8 mouse cellular contexts compared by ENCODE assay signal in the genomic region with DNA sequence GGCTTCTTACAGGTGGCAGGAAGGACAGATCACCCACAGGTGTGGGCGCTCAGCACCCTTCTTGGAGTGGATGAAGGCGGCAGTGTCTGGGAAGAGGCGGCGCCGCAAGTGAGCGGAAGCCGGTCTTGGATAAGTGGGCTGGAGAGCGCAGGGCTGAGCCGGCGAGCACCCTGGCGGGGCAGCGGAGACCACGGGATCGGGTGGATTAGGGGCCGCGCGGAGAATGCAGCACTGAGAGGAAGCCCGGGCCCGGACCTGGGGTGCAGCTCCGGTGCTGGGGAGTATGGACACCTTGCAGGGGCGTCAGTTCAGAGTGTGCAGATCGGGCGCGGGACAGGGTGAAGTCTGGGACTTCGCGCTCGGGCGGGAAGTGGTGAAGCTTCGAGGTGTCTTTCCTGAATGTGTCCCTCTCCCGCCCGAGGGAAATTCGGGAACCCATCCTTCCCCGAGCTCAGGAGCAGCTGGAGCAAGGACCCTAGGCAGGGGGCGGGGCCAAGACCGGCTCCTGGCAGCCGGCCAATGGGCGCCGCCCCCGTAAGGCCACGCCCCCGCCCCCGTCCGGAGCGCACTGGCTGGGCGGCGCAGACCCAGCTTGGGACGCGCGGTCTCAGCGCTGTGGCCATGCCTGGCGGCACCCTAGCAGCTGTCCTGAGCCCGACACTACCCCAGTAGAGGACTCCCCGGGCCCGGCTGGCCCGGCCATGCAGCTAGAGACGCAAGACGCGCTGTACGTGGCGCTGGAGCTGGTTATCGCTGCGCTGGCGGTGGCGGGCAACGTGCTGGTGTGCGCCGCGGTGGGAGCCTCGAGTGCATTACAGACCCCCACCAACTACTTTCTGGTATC. TPM values are rescaled to one million over a fixed set of nuclear protein-coding genes. Genes with fewer than 3 reads are reported as not detected.
A peak's percentile ranks its signal among the peaks of the same experiment; 100 is the strongest.
DNase-seq lines count a peak whose midpoint lies in the region; ATAC-seq and TF ChIP-seq lines count a peak whose summit lies in the region.

A gene (plus strand): TSS at position 584 of the 844 bp plus-strand sequence.

- peak within 1 kb of the TSS; percentile 72 for H3K4me3 ChIP-seq in layer of hippocampus, adult 2 months
- H3K4me3 ChIP-seq in embryonic facial prominence, embryonic 10.5 days, result peak within 1 kb of the TSS; percentile 79
- H3K4me3 ChIP-seq in liver, embryonic 16.5 days (ENCODE audit: low read depth, low read length), result peak within 1 kb of the TSS; percentile 61

- peak; percentile 79 for ATAC-seq in liver, embryonic 16.5 days (ENCODE audit: low read depth)

- TF ChIP-seq CTCF in layer of hippocampus, adult 2 months (conservative IDR thresholded peaks at IDR 0.05), result no peak

- no peak within 1 kb of the TSS for H3K9ac ChIP-seq in liver, embryonic 16.5 days (ENCODE audit: low read depth, low read length)

- peak within 1 kb of the TSS; percentile 91 for H3K4me2 ChIP-seq in liver, embryonic 16.5 days (ENCODE audit: low read depth, low read length)

- peaks cover 52% of the 10 kb centered on the region for H3K4me1 ChIP-seq in embryonic facial prominence, embryonic 10.5 days
- H3K4me1 ChIP-seq in liver, embryonic 16.5 days (ENCODE audit: control insufficient read depth, low read depth, low read length), result peaks cover 7% of the 10 kb centered on the region

- peaks cover 8% of the 10 kb centered on the region; the same call in 1 of the 2 replicates for H3K9me3 ChIP-seq in embryonic facial prominence, embryonic 10.5 days
- H3K9me3 ChIP-seq in liver, embryonic 16.5 days (replicated peaks; ENCODE audit: control insufficient read depth, low read length), result no peaks in the 10 kb centered on the region

- under 1% methylated on average over 69 of the region's 69 CpGs for WGBS in embryonic facial prominence, embryonic 10.5 days
- under 1% methylated on average over 69 of the region's 69 CpGs for WGBS in liver, embryonic 16.5 days (ENCODE audit: insufficient replicate concordance)

- peak in 1 of 2 experiments; percentile 34 for DNase-seq in layer of hippocampus, adult 2 months (ENCODE audit: low spot score in 2 of 2)
- no peak for DNase-seq in layer of hippocampus, adult 8-10 months (ENCODE audit: low spot score in 2 of 2)
- peak; percentile 94 for DNase-seq in embryonic facial prominence, embryonic 10.5 days (ENCODE audit: low spot score)
- DNase-seq in heart, adult 8-10 months (ENCODE audit: low spot score), result peak; percentile 31
- DNase-seq in kidney, adult 8-10 months, result peak; percentile 45 to 64
- DNase-seq in neural tube, embryonic 10.5 days (ENCODE audit: extremely low spot score, low spot score), result peak; percentile 92
- peak; percentile 85 for DNase-seq in testis, postnatal 10 days (ENCODE audit: low spot score)

- no peaks in the 10 kb centered on the region for H3K36me3 ChIP-seq in embryonic facial prominence, embryonic 10.5 days (replicated peaks)
- H3K36me3 ChIP-seq in liver, embryonic 16.5 days (ENCODE audit: control insufficient read depth, insufficient read depth), result no peaks in the 10 kb centered on the region

- peak within 1 kb of the TSS; percentile 84 for H3K27ac ChIP-seq in layer of hippocampus, adult 2 months
- H3K27ac ChIP-seq in embryonic facial prominence, embryonic 10.5 days (replicated peaks), result peak within 1 kb of the TSS; percentile 83
- H3K27ac ChIP-seq in liver, embryonic 16.5 days (ENCODE audit: low read length), result no peak within 1 kb of the TSS

- peaks cover 48% of the 10 kb centered on the region for H3K27me3 ChIP-seq in embryonic facial prominence, embryonic 10.5 days (replicated peaks; ENCODE audit: low read depth, poor library complexity, severe bottlenecking)
- peaks cover 45% of the 10 kb centered on the region for H3K27me3 ChIP-seq in liver, embryonic 16.5 days (ENCODE audit: control insufficient read depth, insufficient read depth, low read depth, low read length)

RNA-seq across cellular contexts. Expression of the gene that starts here (rescaled TPM):
- 1 to 10 TPM; 6.5 to 7.1 TPM for total RNA-seq in layer of hippocampus, adult 2 months (2021)
- total RNA-seq in layer of hippocampus, adult 8-10 months (2022), result 1 to 10 TPM; 6.2 to 9.5 (median 8.5) TPM
- 7.3 and 8.2 TPM in 2 replicates for polyA plus RNA-seq in embryonic facial prominence, embryonic 10.5 days (2016; fragmentation: Nextera tagmentation; extraction: Ambion mirVana)
- total RNA-seq in heart, adult 8-10 months (2022), result under 1 TPM; 0.33 to 1.00 (median 0.68) TPM
- polyA plus RNA-seq in liver, embryonic 16.5 days (2015; fragmentation: Nextera tagmentation; extraction: Ambion mirVana), result 0.56 and 0.60 TPM in 2 replicates

Comparison
In these comparisons a context has a peak if more than half of its experiments do, and no peak if none do; other contexts are left out.
1. Peak in DNase-seq in heart, adult 8-10 months; RNA of the gene not detected or under 1 TPM.
2. Peak in ATAC-seq, H3K4me3 ChIP-seq and H3K4me2 ChIP-seq in liver, embryonic 16.5 days; RNA of the gene not detected or under 1 TPM.
3. DNase-seq: peak in embryonic facial prominence, embryonic 10.5 days (single experiment), kidney, adult 8-10 months (2 of 2), neural tube, embryonic 10.5 days (single experiment) and testis, postnatal 10 days (single experiment); none in layer of hippocampus, adult 8-10 months (0 of 2).
4. Peak in every context shown above with its lines, with median percentiles within 50 percentile points of each other: H3K4me3 ChIP-seq.